Mouse (Mus musculus): ENCODE measurements around the gene Atg9a.
A peak's percentile ranks its signal among the peaks of the same experiment; 100 is the strongest.

GRCm38 (mm10) chr1:75231664-75232152 is 39.7 kb upstream of the Atg9a start, which contains the start of gene A630095N17Rik:
- TF ChIP-seq CTCF (IDR thresholded peaks at IDR 0.05; ENCODE audit: control insufficient read depth, insufficient read depth, insufficient replicate concordance, low read depth, low read length) (no peak; the same call in 1 of the 2 replicates), POLR2A (IDR thresholded peaks at IDR 0.05; ENCODE audit: control insufficient read depth, low read depth, low read length) (peak; percentile 58; the same call in 1 of the 2 replicates)
